Mouse (Mus musculus) liver, embryonic 13.5 days (tissue): ENCODE results near the gene Tmpo. TPM values are rescaled to one million over a fixed set of nuclear protein-coding genes. Genes with fewer than 3 reads are reported as not detected.
"Not testable (repeated sequence)": the region's sequence is repeated elsewhere in the genome, so short reads cannot be mapped to it uniquely, and the experiment has no call there.

Source experiments
- ATAC-seq: fragments of 200-750 bp; cut with Nextera tagmentation; 2 replicates; pipeline ENCODE4 v1.8.0; 2017; ENCODE audit warnings: low read depth, mild to moderate bottlenecking, moderate number of reproducible peaks, moderate library complexity
- DNase-seq: peaks from one replicate; pipeline ENCODE4 v3.0.0; 2022
- H3K27ac ChIP-seq: fragments of 300-500 bp; sonication (generic); 2 replicates; pipeline ENCODE4 v1.5.1; 2015; ENCODE audit warnings: moderate library complexity, mild to moderate bottlenecking, inconsistent platforms
- H3K27me3 ChIP-seq: fragments of 300-500 bp; sonication (generic); 2 replicates; pipeline ENCODE4 v1.6.1; 2015; ENCODE audit warnings: mild to moderate bottlenecking, inconsistent platforms
- H3K36me3 ChIP-seq: fragments of 300-500 bp; sonication (generic); 2 replicates; pipeline ENCODE4 v1.6.1; 2015; ENCODE audit warnings: mild to moderate bottlenecking, inconsistent platforms
- H3K4me1 ChIP-seq: fragments of 300-500 bp; sonication (generic); replicated peaks from 2 replicates; pipeline ENCODE4 v1.6.1; 2015; ENCODE audit warnings: inconsistent platforms
- H3K4me2 ChIP-seq: fragments of 300-500 bp; sonication (generic); 2 replicates; pipeline ENCODE4 v1.6.1; 2015; ENCODE audit warnings: inconsistent platforms, mild to moderate bottlenecking, moderate library complexity
- H3K4me3 ChIP-seq: fragments of 300-500 bp; sonication (generic); replicated peaks from 2 replicates; pipeline ENCODE4 v1.5.1; 2015; ENCODE audit warnings: mild to moderate bottlenecking, inconsistent platforms
- H3K9ac ChIP-seq: fragments of 300-500 bp; sonication (generic); 2 replicates; pipeline ENCODE4 v1.6.1; 2015; ENCODE audit warnings: mild to moderate bottlenecking, inconsistent platforms
- H3K9me3 ChIP-seq: fragments of 300-500 bp; sonication (generic); replicated peaks from 2 replicates; pipeline ENCODE4 v1.6.1; 2016; ENCODE audit warnings: inconsistent platforms
- WGBS: fragments of 180-500 bp; shearing (Covaris S2); methylation state at CpG from one replicate; pipeline ENCODE4 v1.1.7; 2015; ENCODE audit not compliant: insufficient replicate concordance; 5-methylcytosine and 5-hydroxymethylcytosine counted together
- polyA plus RNA-seq: library from polyadenylated mRNA; unstranded; fragments of >200 nt; fragmentation: Nextera tagmentation; extraction: Ambion mirVana; gene quantifications from 2 replicates; pipeline ENCODE4 v1.2.1, GENCODE M21; 2015

Gene Tmpo
- polyA plus RNA-seq, 1 experiment from 2014 or later, result 131 TPM

- no peak overlapping the region for H3K9ac ChIP-seq
- DNase-seq (no peak), ATAC-seq (no peak)
- no peaks in the 10 kb centered on the region for H3K4me1 ChIP-seq
- H3K9me3 ChIP-seq, result no peaks in the 10 kb centered on the region; the same call in 1 of the 2 replicates
- no peak overlapping the region for H3K4me3 ChIP-seq
- H3K36me3 ChIP-seq, result no peaks in the 10 kb centered on the region
- no peaks in the 10 kb centered on the region for H3K27me3 ChIP-seq
- H3K27ac ChIP-seq, result no peak overlapping the region
- H3K4me2 ChIP-seq, result no peak overlapping the region
- WGBS, result 66% methylated on average over 1 of the region's 1 CpGs
Observed at GRCm38 (mm10) chr10:91199238-91199780, 18.2 kb upstream of the Tmpo start.

- H3K9me3 ChIP-seq, result no peaks in the 10 kb centered on the region; the same call in 1 of the 2 replicates
- WGBS, result 81% methylated on average over 8 of the region's 8 CpGs
- H3K9ac ChIP-seq, result no peak overlapping the region
- ATAC-seq (no peak), DNase-seq (no peak)
- no peaks in the 10 kb centered on the region for H3K4me1 ChIP-seq
- H3K36me3 ChIP-seq, result no peaks in the 10 kb centered on the region
- no peaks in the 10 kb centered on the region for H3K27me3 ChIP-seq
- no peak overlapping the region for H3K27ac ChIP-seq
- no peak overlapping the region for H3K4me2 ChIP-seq
- no peak overlapping the region for H3K4me3 ChIP-seq
Observed at GRCm38 (mm10) chr10:91197704-91198103, 16.6 kb upstream of the Tmpo start.

GRCm38 (mm10) chr10:91196778-91197177 lies 15.7 kb upstream of the Tmpo start:
- no peaks in the 10 kb centered on the region; the same call in 1 of the 2 replicates for H3K9me3 ChIP-seq
- no peaks in the 10 kb centered on the region for H3K36me3 ChIP-seq
- 76% methylated on average over 1 of the region's 1 CpGs for WGBS
- DNase-seq, result no peak
- ATAC-seq, result no peak
- no peak overlapping the region for H3K9ac ChIP-seq
- no peak overlapping the region for H3K4me2 ChIP-seq
- no peaks in the 10 kb centered on the region for H3K4me1 ChIP-seq
- H3K27me3 ChIP-seq, result no peaks in the 10 kb centered on the region
- no peak overlapping the region for H3K4me3 ChIP-seq
- no peak overlapping the region for H3K27ac ChIP-seq

- Histone ChIP-seq H3K4me1 (no peaks in the 10 kb centered on the region), H3K9ac (no peak overlapping the region), H3K27ac (no peak overlapping the region), H3K4me3 (no peak overlapping the region), H3K9me3 (no peaks in the 10 kb centered on the region; the same call in 1 of the 2 replicates), H3K4me2 (no peak overlapping the region), H3K27me3 (no peaks in the 10 kb centered on the region), H3K36me3 (no peaks in the 10 kb centered on the region)
- DNase-seq, result no peak
- 66% methylated on average over 5 of the region's 5 CpGs for WGBS
- no peak for ATAC-seq
Observed at GRCm38 (mm10) chr10:91195680-91196079, 14.6 kb upstream of the Tmpo start.

- ATAC-seq, result no peak
- no peak for DNase-seq
- Histone ChIP-seq H3K36me3 (no peaks in the 10 kb centered on the region), H3K4me1 (no peaks in the 10 kb centered on the region), H3K9ac (no peak overlapping the region), H3K27ac (no peak overlapping the region), H3K27me3 (no peaks in the 10 kb centered on the region), H3K4me2 (no peak overlapping the region), H3K4me3 (no peak overlapping the region), H3K9me3 (no peaks in the 10 kb centered on the region)
- 74% methylated on average over 14 of the region's 14 CpGs for WGBS
Observed at GRCm38 (mm10) chr10:91195091-91195490, 14.0 kb upstream of the Tmpo start.

GRCm38 (mm10) chr10:91191851-91192250 lies 10.7 kb upstream of the Tmpo start:
- Histone ChIP-seq H3K4me2 (no peak overlapping the region), H3K4me3 (no peak overlapping the region), H3K9ac (no peak overlapping the region), H3K36me3 (no peaks in the 10 kb centered on the region), H3K27ac (no peak overlapping the region), H3K27me3 (no peaks in the 10 kb centered on the region), H3K4me1 (peaks cover 16% of the 10 kb centered on the region), H3K9me3 (no peaks in the 10 kb centered on the region)
- WGBS, result 87% methylated on average over 5 of the region's 5 CpGs
- ATAC-seq (no peak), DNase-seq (no peak)

GRCm38 (mm10) chr10:91189476-91189875 lies 8.4 kb upstream of the Tmpo start:
- WGBS, result 77% methylated on average over 6 of the region's 6 CpGs
- DNase-seq, result no peak
- Histone ChIP-seq H3K9ac (no peak overlapping the region), H3K27ac (no peak overlapping the region), H3K4me1 (peaks cover 20% of the 10 kb centered on the region), H3K36me3 (no peaks in the 10 kb centered on the region), H3K4me3 (no peak overlapping the region), H3K4me2 (no peak overlapping the region), H3K27me3 (no peaks in the 10 kb centered on the region), H3K9me3 (no peaks in the 10 kb centered on the region)
- no peak for ATAC-seq

- Histone ChIP-seq H3K9ac (peak overlapping the region; percentile 31), H3K36me3 (no peaks in the 10 kb centered on the region), H3K4me1 (peaks cover 25% of the 10 kb centered on the region), H3K4me3 (no peak overlapping the region), H3K27ac (no peak overlapping the region), H3K27me3 (no peaks in the 10 kb centered on the region), H3K4me2 (no peak overlapping the region), H3K9me3 (no peaks in the 10 kb centered on the region)
- no peak for ATAC-seq
- WGBS, result 65% methylated on average over 5 of the region's 5 CpGs
- DNase-seq, result no peak
Observed at GRCm38 (mm10) chr10:91188684-91189287, 7.7 kb upstream of the Tmpo start.

GRCm38 (mm10) chr10:91187872-91188271 lies 6.8 kb upstream of the Tmpo start:
- Histone ChIP-seq H3K27ac (no peak overlapping the region), H3K4me2 (peak overlapping the region; percentile 80), H3K9me3 (no peaks in the 10 kb centered on the region), H3K4me1 (peaks cover 34% of the 10 kb centered on the region), H3K27me3 (no peaks in the 10 kb centered on the region), H3K4me3 (peak overlapping the region; percentile 61), H3K36me3 (no peaks in the 10 kb centered on the region), H3K9ac (peak overlapping the region; percentile 70)
- DNase-seq (peak; percentile 58), ATAC-seq (no peak)
- WGBS, result under 1% methylated on average over 15 of the region's 15 CpGs

GRCm38 (mm10) chr10:91187349-91187748 lies 6.2 kb upstream of the Tmpo start:
- Histone ChIP-seq H3K27me3 (no peaks in the 10 kb centered on the region), H3K36me3 (no peaks in the 10 kb centered on the region), H3K9me3 (no peaks in the 10 kb centered on the region), H3K4me3 (peak overlapping the region; percentile 61), H3K9ac (peak overlapping the region; percentile 70), H3K27ac (no peak overlapping the region), H3K4me1 (peaks cover 37% of the 10 kb centered on the region), H3K4me2 (peak overlapping the region; percentile 80)
- 28% methylated on average over 10 of the region's 10 CpGs for WGBS
- ATAC-seq (no peak), DNase-seq (no peak)

GRCm38 (mm10) chr10:91185721-91186120 lies 4.6 kb upstream of the Tmpo start:
- ATAC-seq (no peak), DNase-seq (no peak)
- no peaks in the 10 kb centered on the region for H3K36me3 ChIP-seq
- H3K9ac ChIP-seq, result no peak overlapping the region
- no peak overlapping the region for H3K4me2 ChIP-seq
- no peak overlapping the region for H3K4me3 ChIP-seq
- H3K27me3 ChIP-seq, result no peaks in the 10 kb centered on the region
- no peak overlapping the region for H3K27ac ChIP-seq
- WGBS, result 71% methylated on average over 2 of the region's 2 CpGs
- H3K4me1 ChIP-seq, result peaks cover 41% of the 10 kb centered on the region
- H3K9me3 ChIP-seq, result no peaks in the 10 kb centered on the region

- not testable (repeated sequence) for ATAC-seq, H3K4me2 ChIP-seq, H3K9me3 ChIP-seq, H3K4me3 ChIP-seq, H3K27ac ChIP-seq, H3K36me3 ChIP-seq, DNase-seq, H3K9ac ChIP-seq, H3K27me3 ChIP-seq
- H3K4me1 ChIP-seq, result peaks cover 49% of the 10 kb centered on the region
- WGBS, result 57% methylated on average over 5 of the region's 5 CpGs
Observed at GRCm38 (mm10) chr10:91184893-91185292, 3.8 kb upstream of the Tmpo start.
